Comparison of ENCODE assay signal across 26 mouse cellular contexts in the genomic region with DNA sequence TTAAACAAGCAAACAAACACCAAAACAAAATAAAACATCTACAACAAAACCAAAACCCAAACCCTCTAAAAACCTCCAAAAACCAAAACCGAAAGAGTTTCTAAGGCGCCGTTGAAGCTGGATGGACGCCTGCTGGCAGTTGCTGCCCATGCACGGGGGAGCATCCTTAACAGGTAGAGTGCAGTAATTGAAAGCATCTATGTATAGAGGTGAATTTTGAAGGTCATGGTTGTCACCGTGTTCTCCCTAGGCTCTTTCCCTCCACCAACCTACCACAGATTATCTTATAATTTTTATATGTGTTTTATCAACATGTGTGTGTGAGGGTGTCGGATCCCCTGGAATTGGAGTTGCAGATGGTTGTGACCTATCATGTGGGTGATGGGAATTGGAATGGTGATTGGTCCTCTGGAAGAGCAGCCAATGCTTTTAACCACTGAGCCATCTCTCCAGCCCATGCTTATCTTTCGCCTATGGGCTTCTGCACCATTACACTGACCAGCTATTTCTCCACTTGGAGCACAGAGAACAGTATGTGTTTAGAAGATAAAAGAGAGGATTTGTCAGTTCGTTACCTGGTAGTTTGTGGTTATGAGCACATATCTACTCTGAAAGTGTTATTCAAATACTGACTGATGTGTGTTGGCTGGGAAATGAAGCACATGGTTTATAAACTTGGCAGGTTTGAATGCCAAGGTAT.
DNase-seq lines count a peak whose midpoint lies in the region; ATAC-seq and TF ChIP-seq lines count a peak whose summit lies in the region.
"Had no signal": no experiment of that assay in that cellular context is flagged by ENCODE, and none has a peak within 500 bp of the region (broad histone marks: within the 10 kb centered on the region; RNA-seq: fewer than 3 reads in every experiment).

No protein-coding gene starts in this region.

- intact Hi-C loops in heart, adult 2 months (cut with DNase I), result no loop called here

- no peak for ATAC-seq in midbrain, embryonic 11.5 days (ENCODE audit: low FRiP score)
- no peak for ATAC-seq in midbrain, embryonic 14.5 days (ENCODE audit: low FRiP score, low TSS enrichment)
- ATAC-seq in liver, embryonic 15.5 days (ENCODE audit: insufficient read depth), result peak; percentile 40
- ATAC-seq: activated CD4-positive, CD25-positive, alpha-beta regulatory T cell, adult 4 months; forebrain, embryonic 14.5 days; midbrain, embryonic 16.5 days had no signal

- H3K4me1 ChIP-seq in midbrain, embryonic 11.5 days (ENCODE audit: control insufficient read depth, insufficient read depth, low read length), result no peaks in the 10 kb centered on the region
- H3K4me1 ChIP-seq in midbrain, embryonic 14.5 days (ENCODE audit: control insufficient read depth, insufficient read depth, low read length), result no peaks in the 10 kb centered on the region
- H3K4me1 ChIP-seq in erythroblast, embryonic 14.5 days (ENCODE audit: control insufficient read depth), result peaks cover 73% of the 10 kb centered on the region
- peaks cover 60% of the 10 kb centered on the region for H3K4me1 ChIP-seq in liver, embryonic 15.5 days (replicated peaks)
- peaks cover 4% of the 10 kb centered on the region for H3K4me1 ChIP-seq in heart, adult 2 months (ENCODE audit: control insufficient read depth, insufficient read depth, low read length)
- H3K4me1 ChIP-seq: hindbrain, embryonic 15.5 days had no signal

- no peak overlapping the region for H3K27ac ChIP-seq in midbrain, embryonic 11.5 days (ENCODE audit: low read depth, low read length)
- H3K27ac ChIP-seq in midbrain, embryonic 14.5 days (replicated peaks; ENCODE audit: low read depth, low read length), result no peak overlapping the region
- peak overlapping the region; percentile 69 for H3K27ac ChIP-seq in liver, embryonic 15.5 days (replicated peaks)
- no peak overlapping the region for H3K27ac ChIP-seq in heart, adult 2 months
- H3K27ac ChIP-seq: gastrocnemius, adult 2 months; hindbrain, embryonic 15.5 days; layer of hippocampus, adult 2 months; limb, embryonic 13.5 days; neural tube, embryonic 15.5 days had no signal

- no peak for TF ChIP-seq POLR2A in heart, adult 2 months (IDR thresholded peaks at IDR 0.05; ENCODE audit: insufficient read depth, low read depth, low read length)

- H3K79me2 ChIP-seq in heart, adult 2 months (replicated peaks; ENCODE audit: control insufficient read depth, insufficient read depth, low read length), result no peaks in the 10 kb centered on the region

- H3K27me3 ChIP-seq in midbrain, embryonic 11.5 days (ENCODE audit: control insufficient read depth, insufficient read depth, low read length), result no peaks in the 10 kb centered on the region
- H3K27me3 ChIP-seq in midbrain, embryonic 14.5 days (ENCODE audit: control insufficient read depth, insufficient read depth, low read length), result no peaks in the 10 kb centered on the region
- peaks cover 2% of the 10 kb centered on the region; the same call in 1 of the 2 replicates for H3K27me3 ChIP-seq in erythroblast, embryonic 14.5 days (ENCODE audit: control insufficient read depth)
- H3K27me3 ChIP-seq in liver, embryonic 15.5 days, result peaks cover 9% of the 10 kb centered on the region; the same call in 1 of the 2 replicates
- peaks cover 1% of the 10 kb centered on the region; the same call in 1 of the 2 replicates for H3K27me3 ChIP-seq in heart, adult 2 months (ENCODE audit: control insufficient read depth, insufficient read depth, low read length)
- H3K27me3 ChIP-seq: hindbrain, embryonic 15.5 days had no signal

- TF ChIP-seq EP300 in heart, adult 2 months (IDR thresholded peaks at IDR 0.05; ENCODE audit: insufficient read depth, low read depth, low read length), result no peak

- no peaks in the 10 kb centered on the region for H3K9me3 ChIP-seq in midbrain, embryonic 11.5 days (ENCODE audit: control insufficient read depth, low read length)
- no peaks in the 10 kb centered on the region for H3K9me3 ChIP-seq in midbrain, embryonic 14.5 days (ENCODE audit: control insufficient read depth, low read length)
- H3K9me3 ChIP-seq in erythroblast, embryonic 14.5 days (ENCODE audit: control insufficient read depth, low read length), result no peaks in the 10 kb centered on the region
- no peaks in the 10 kb centered on the region for H3K9me3 ChIP-seq in liver, embryonic 15.5 days (replicated peaks)
- H3K9me3 ChIP-seq: hindbrain, embryonic 15.5 days; limb, embryonic 13.5 days; neural tube, embryonic 15.5 days had no signal

- no peak overlapping the region for H3K4me2 ChIP-seq in midbrain, embryonic 11.5 days
- no peak overlapping the region for H3K4me2 ChIP-seq in midbrain, embryonic 14.5 days (ENCODE audit: low read length)
- peak overlapping the region; percentile 36 for H3K4me2 ChIP-seq in liver, embryonic 15.5 days
- H3K4me2 ChIP-seq: hindbrain, embryonic 15.5 days; limb, embryonic 13.5 days; lung, embryonic 14.5 days; neural tube, embryonic 15.5 days had no signal

- no peak overlapping the region for H3K4me3 ChIP-seq in midbrain, embryonic 11.5 days (ENCODE audit: low read depth, low read length)
- H3K4me3 ChIP-seq in midbrain, embryonic 14.5 days (replicated peaks; ENCODE audit: low read depth, low read length), result no peak overlapping the region
- H3K4me3 ChIP-seq in erythroblast, embryonic 14.5 days (replicated peaks), result peak overlapping the region; percentile 19
- H3K4me3 ChIP-seq in liver, embryonic 15.5 days (replicated peaks), result no peak overlapping the region
- no peak overlapping the region for H3K4me3 ChIP-seq in heart, adult 2 months
- H3K4me3 ChIP-seq: gastrocnemius, adult 2 months; hindbrain, embryonic 15.5 days; layer of hippocampus, adult 2 months; limb, embryonic 13.5 days; megakaryocyte, embryonic 14.5 days; neural tube, embryonic 15.5 days had no signal

- peak; percentile 75 for DNase-seq in midbrain, embryonic 11.5 days (ENCODE audit: low spot score, missing footprints)
- no peak for DNase-seq in midbrain, embryonic 14.5 days
- no peak for DNase-seq in spleen, postnatal 4 days (ENCODE audit: low spot score in 2 of 2)
- DNase-seq in right cerebral cortex, adult 2 months (ENCODE audit: low spot score in 2 of 2), result no peak
- DNase-seq in heart, adult 2 months, result no peak
- DNase-seq in urinary bladder, postnatal 4 days (ENCODE audit: low spot score in 2 of 2), result no peak
- DNase-seq: adrenal gland, adult 8-10 months; cerebellum, adult 11-12 months; gastrocnemius, adult 2 months; kidney, adult 9 months; kidney, postnatal 14 days; layer of hippocampus, postnatal 36 days; lung, embryonic 14.5 days; right cerebral cortex, adult 18-20 months; thymus, adult 18-20 months; thymus, postnatal 36 days had no signal

- WGBS in midbrain, embryonic 11.5 days, result 89% methylated on average over 9 of the region's 9 CpGs
- 91% methylated on average over 9 of the region's 9 CpGs for WGBS in midbrain, embryonic 14.5 days
- 46% methylated on average over 9 of the region's 9 CpGs for WGBS in liver, embryonic 15.5 days (ENCODE audit: insufficient replicate concordance)
- 87% methylated on average over 9 of the region's 9 CpGs for WGBS in heart, adult 2 months

- no peaks in the 10 kb centered on the region for H3K36me3 ChIP-seq in midbrain, embryonic 11.5 days (ENCODE audit: control insufficient read depth, insufficient read depth, low read length)
- no peaks in the 10 kb centered on the region for H3K36me3 ChIP-seq in midbrain, embryonic 14.5 days (ENCODE audit: control insufficient read depth, insufficient read depth, low read length)
- H3K36me3 ChIP-seq in erythroblast, embryonic 14.5 days (ENCODE audit: control insufficient read depth), result no peaks in the 10 kb centered on the region
- H3K36me3 ChIP-seq in liver, embryonic 15.5 days (replicated peaks), result no peaks in the 10 kb centered on the region
- H3K36me3 ChIP-seq in heart, adult 2 months (ENCODE audit: control insufficient read depth, insufficient read depth, low read length), result no peaks in the 10 kb centered on the region
- H3K36me3 ChIP-seq: hindbrain, embryonic 15.5 days; limb, embryonic 13.5 days; neural tube, embryonic 15.5 days had no signal

- no peak for TF ChIP-seq CTCF in heart, adult 2 months (IDR thresholded peaks at IDR 0.05)

- no peak overlapping the region for H3K9ac ChIP-seq in midbrain, embryonic 11.5 days (ENCODE audit: low read length)
- no peak overlapping the region for H3K9ac ChIP-seq in midbrain, embryonic 14.5 days (replicated peaks; ENCODE audit: low read length)
- H3K9ac ChIP-seq in liver, embryonic 15.5 days, result no peak overlapping the region
- H3K9ac ChIP-seq in heart, adult 2 months (ENCODE audit: low read depth, low read length), result no peak overlapping the region
- H3K9ac ChIP-seq: hindbrain, embryonic 15.5 days; limb, embryonic 13.5 days; lung, embryonic 14.5 days; neural tube, embryonic 15.5 days had no signal
